Mouse (Mus musculus) heart, postnatal 0 days (tissue): ENCODE data around the gene Atp5g2. TPM values are rescaled to one million over a fixed set of nuclear protein-coding genes. Genes with fewer than 3 reads are reported as not detected.
"Not testable (repeated sequence)": the region's sequence is repeated elsewhere in the genome, so short reads cannot be mapped to it uniquely, and the experiment has no call there.

Experiments
- ATAC-seq: fragments of 200-750 bp; cut with Nextera tagmentation; 2 replicates; pipeline ENCODE4 v1.8.0; 2017; ENCODE audit warnings: low read depth, moderate number of reproducible peaks, moderate library complexity; ENCODE audit not compliant: insufficient read depth
- DNase-seq: peaks from one replicate; pipeline ENCODE4 v3.0.0-alpha.2; 2016; ENCODE audit warnings: low spot score
- H3K27ac ChIP-seq: fragments of 300-500 bp; sonication (generic); 2 replicates; pipeline ENCODE4 v1.5.1; 2014; ENCODE audit warnings: low read depth, mild to moderate bottlenecking
- H3K27me3 ChIP-seq: fragments of 300-500 bp; sonication (generic); 2 replicates; pipeline ENCODE4 v1.6.1; 2014; ENCODE audit warnings: low read length, mixed read lengths; ENCODE audit not compliant: control insufficient read depth, insufficient read depth
- H3K36me3 ChIP-seq: fragments of 300-500 bp; sonication (generic); replicated peaks from 2 replicates; pipeline ENCODE4 v1.6.1; 2014; ENCODE audit warnings: low read length, mixed read lengths; ENCODE audit not compliant: control insufficient read depth, insufficient read depth
- H3K4me1 ChIP-seq: fragments of 300-500 bp; sonication (generic); 2 replicates; pipeline ENCODE4 v1.6.1; 2014; ENCODE audit warnings: antibody characterized with exemption; ENCODE audit not compliant: control insufficient read depth, insufficient read depth
- H3K4me2 ChIP-seq: fragments of 300-500 bp; sonication (generic); 2 replicates; pipeline ENCODE4 v1.6.1; 2014; ENCODE audit warnings: low read depth, mild to moderate bottlenecking, low read length, moderate library complexity
- H3K4me3 ChIP-seq: fragments of 300-500 bp; sonication (generic); 2 replicates; pipeline ENCODE4 v1.5.1; 2014; ENCODE audit warnings: low read depth, low read length
- H3K9ac ChIP-seq: fragments of 300-500 bp; sonication (generic); replicated peaks from 2 replicates; pipeline ENCODE4 v1.6.1; 2014; ENCODE audit warnings: low read depth, low read length, mixed read lengths
- H3K9me3 ChIP-seq: fragments of 300-500 bp; sonication (generic); replicated peaks from 2 replicates; pipeline ENCODE4 v1.6.1; 2016; ENCODE audit warnings: low read length; ENCODE audit not compliant: control insufficient read depth
- CTCF ChIP-seq: IDR thresholded peaks from 2 replicates; pipeline ENCODE4 v1.5.1; 2016; ENCODE audit warnings: antibody characterized with exemption, control low read depth, low read depth
- EP300 ChIP-seq: IDR thresholded peaks from 2 replicates; pipeline ENCODE4 v1.6.1; 2016; ENCODE audit warnings: antibody characterized with exemption, low read depth
- WGBS: fragments of 180-500 bp; shearing (Covaris S2); extraction: QIAGEN DNeasy Blood & Tissue Kit; methylation state at CpG from one replicate; pipeline ENCODE4 v1.1.7; 2014; 5-methylcytosine and 5-hydroxymethylcytosine counted together
- polyA plus RNA-seq: library from polyadenylated mRNA; unstranded; fragments of >200 nt; fragmentation: Nextera tagmentation; extraction: Ambion mirVana; gene quantifications from 2 replicates; pipeline ENCODE4 v1.2.1, GENCODE M21; 2015
- total RNA-seq: library from RNA; depleted of rRNA; stranded (reverse); fragments of >200 nt; gene quantifications from 2 replicates; pipeline ENCODE4 v1.2.3, GENCODE M21; 2014; ENCODE audit warnings: low replicate concordance

Gene Atp5g2
- total and polyA plus RNA-seq, 2 experiments from 2014 or later, result 108 to 377 TPM

DNA sequence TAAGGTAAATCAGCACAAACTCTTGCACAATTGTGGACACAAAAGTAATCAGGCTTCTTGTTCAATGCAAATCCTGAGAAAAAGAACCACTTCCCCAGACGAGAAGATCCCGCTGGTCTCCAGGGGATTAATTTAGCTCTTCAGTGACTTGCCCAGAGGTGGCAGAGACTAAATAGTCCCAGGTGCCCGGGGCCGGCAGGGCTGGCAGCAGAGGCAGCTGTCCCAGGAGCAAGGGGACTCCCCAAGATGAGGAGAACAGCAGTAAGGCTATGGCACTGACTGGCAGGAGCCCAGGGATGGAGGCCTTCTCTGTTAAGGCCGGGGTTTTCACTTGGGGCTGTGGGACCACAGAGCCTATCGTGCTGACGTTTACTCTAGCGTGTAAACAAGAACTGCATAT, 8.3 kb downstream of the Atp5g2 start:
- Histone ChIP-seq H3K27me3 (no peaks in the 10 kb centered on the region), H3K9me3 (no peaks in the 10 kb centered on the region), H3K9ac (no peak overlapping the region), H3K36me3 (peaks cover 71% of the 10 kb centered on the region), H3K4me2 (no peak overlapping the region), H3K4me1 (peaks cover 3% of the 10 kb centered on the region; the same call in 1 of the 2 replicates), H3K27ac (no peak overlapping the region), H3K4me3 (no peak overlapping the region)
- DNase-seq (no peak), ATAC-seq (no peak)
- WGBS, result 86% methylated on average over 8 of the region's 8 CpGs
- TF ChIP-seq EP300 (no peak), CTCF (no peak)

DNA sequence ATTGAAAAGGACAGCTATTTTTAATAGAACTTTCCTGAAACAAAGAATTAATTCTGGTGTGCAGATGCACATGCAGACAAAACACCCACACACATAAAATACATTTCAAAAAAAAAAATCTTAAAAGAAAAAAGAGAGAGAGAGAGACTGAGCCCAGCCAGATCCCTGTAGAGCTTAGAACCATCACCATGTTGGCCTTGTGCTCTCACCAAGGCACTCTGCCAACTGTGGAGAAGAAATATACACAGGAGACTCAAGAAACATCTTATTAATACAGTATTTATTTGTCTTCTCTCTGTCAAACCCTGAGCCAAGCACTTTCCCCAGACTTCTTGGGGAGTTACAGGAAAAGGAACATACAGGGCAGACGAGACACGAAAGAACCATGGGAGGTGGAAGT, 9.6 kb downstream of the Atp5g2 start:
- not testable (repeated sequence) for H3K9ac ChIP-seq, ATAC-seq, DNase-seq, H3K27me3 ChIP-seq, H3K4me2 ChIP-seq, H3K27ac ChIP-seq, H3K4me3 ChIP-seq, H3K9me3 ChIP-seq
- peaks cover 12% of the 10 kb centered on the region for H3K4me1 ChIP-seq
- WGBS, result no CpG with 5 or more reads among the region's 2 CpGs
- peaks cover 70% of the 10 kb centered on the region for H3K36me3 ChIP-seq

GRCm38 (mm10) chr15:102657926-102658381, 14.2 kb downstream of the Atp5g2 start:
- ATAC-seq, result peak; percentile 76
- Histone ChIP-seq H3K4me2 (no peak overlapping the region), H3K4me1 (peaks cover 29% of the 10 kb centered on the region), H3K9ac (no peak overlapping the region), H3K27ac (peak overlapping the region; percentile 80), H3K27me3 (no peaks in the 10 kb centered on the region), H3K4me3 (no peak overlapping the region), H3K36me3 (peaks cover 24% of the 10 kb centered on the region), H3K9me3 (no peaks in the 10 kb centered on the region)
- no peak for TF ChIP-seq CTCF
- WGBS, result 22% methylated on average over 3 of the region's 3 CpGs
- peak; percentile 70 for DNase-seq

DNA sequence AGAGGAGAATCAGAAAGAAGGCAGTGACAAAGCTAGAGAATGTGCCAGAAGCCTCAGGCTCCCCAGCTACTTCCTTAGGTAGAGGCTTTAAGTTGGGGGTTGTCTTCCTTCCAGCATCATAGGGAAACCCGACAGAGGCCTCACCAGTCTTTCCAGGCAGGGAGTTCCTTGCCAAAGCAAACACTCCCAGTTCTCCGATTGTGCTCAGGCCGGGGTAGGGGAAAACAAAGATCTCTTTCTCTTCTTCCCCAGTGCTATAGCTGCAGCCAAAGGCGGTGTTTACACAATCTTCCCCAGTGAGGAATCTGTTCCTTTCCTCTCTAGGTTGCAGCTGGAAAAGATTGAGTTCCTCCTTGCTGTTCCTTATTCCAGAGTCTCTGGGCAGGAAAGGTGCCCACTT, 15.5 kb downstream of the Atp5g2 start:
- WGBS, result 25% methylated on average over 4 of the region's 4 CpGs
- Histone ChIP-seq H3K36me3 (peaks cover 11% of the 10 kb centered on the region), H3K27me3 (no peaks in the 10 kb centered on the region), H3K9me3 (no peaks in the 10 kb centered on the region), H3K4me3 (no peak overlapping the region), H3K4me2 (no peak overlapping the region), H3K4me1 (peaks cover 29% of the 10 kb centered on the region), H3K27ac (peak overlapping the region; percentile 80), H3K9ac (peak overlapping the region; percentile 21; the same call in 1 of the 2 replicates)
- peak; percentile 82 for DNase-seq
- peak; percentile 70 for ATAC-seq
- no peak for TF ChIP-seq EP300
- TF ChIP-seq CTCF, result no peak

GRCm38 (mm10) chr15:102651928-102652660, 20.1 kb downstream of the Atp5g2 start:
- H3K9me3 ChIP-seq, H3K4me3 ChIP-seq, H3K9ac ChIP-seq, H3K27me3 ChIP-seq, DNase-seq, ATAC-seq, H3K27ac ChIP-seq, H3K36me3 ChIP-seq, H3K4me2 ChIP-seq: not testable (repeated sequence)
- 85% methylated on average over 8 of the region's 9 CpGs for WGBS
- H3K4me1 ChIP-seq, result peaks cover 12% of the 10 kb centered on the region

DNA sequence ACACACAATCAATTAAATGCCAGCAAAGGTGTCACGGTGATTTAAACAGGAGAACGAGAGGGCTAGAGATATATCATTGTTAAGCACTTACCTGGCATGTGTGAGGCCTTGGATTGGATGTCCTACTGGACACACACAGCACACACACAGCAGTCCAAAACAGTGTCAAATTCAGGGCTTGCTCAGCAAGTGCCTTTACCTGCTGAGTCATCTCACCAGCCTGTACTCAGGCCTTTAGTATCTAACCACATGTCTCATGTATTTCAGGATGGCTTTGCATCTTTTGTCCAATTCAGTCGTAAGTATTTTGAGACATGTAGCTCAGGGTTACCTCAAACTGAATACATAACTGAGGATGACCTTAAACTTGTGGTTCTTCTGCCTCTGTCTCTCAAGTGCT, 21.0 kb downstream of the Atp5g2 start:
- Histone ChIP-seq H3K9ac (no peak overlapping the region), H3K36me3 (no peaks in the 10 kb centered on the region), H3K4me2 (no peak overlapping the region), H3K27ac (no peak overlapping the region), H3K9me3 (no peaks in the 10 kb centered on the region), H3K4me3 (no peak overlapping the region), H3K27me3 (no peaks in the 10 kb centered on the region), H3K4me1 (peaks cover 2% of the 10 kb centered on the region; the same call in 1 of the 2 replicates)
- ATAC-seq, result no peak
- WGBS, result 78% methylated on average over 3 of the region's 3 CpGs
- DNase-seq, result no peak
- TF ChIP-seq CTCF, result no peak
- TF ChIP-seq EP300, result no peak
